Mouse (Mus musculus): Measurements from ENCODE around the gene Dcun1d2. TPM values are rescaled to one million over a fixed set of nuclear protein-coding genes. Genes with fewer than 3 reads are reported as not detected.

Gene Dcun1d2
- polyA plus RNA-seq, 1 experiment, result 54.7 TPM

- DNase-seq (ENCODE audit: extremely low spot score in 1 of 2, low spot score in 1 of 2), result no peak
These were observed 24.6 kb downstream of the Dcun1d2 start for GRCm38 (mm10) chr8:13263376-13263775.

DNA sequence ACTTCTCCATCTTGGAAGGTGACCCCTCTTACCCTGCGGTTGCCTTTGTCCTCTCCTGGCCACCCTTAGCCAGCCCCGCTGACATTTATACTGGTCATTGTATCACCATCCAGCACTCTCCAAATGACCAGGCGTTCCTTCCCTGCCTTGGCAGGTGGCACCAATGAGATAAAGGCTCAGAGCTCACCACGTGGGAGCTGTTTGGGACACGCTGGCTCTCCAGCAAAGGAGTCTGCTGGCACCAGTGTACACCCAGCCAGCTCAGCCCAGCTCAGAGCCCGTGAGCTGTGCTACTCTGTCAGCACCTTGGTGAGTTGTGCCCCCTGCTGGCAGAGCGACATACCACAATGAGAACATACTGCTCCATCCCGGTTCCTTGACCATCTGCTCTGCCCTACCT is 33.9 kb downstream of the Dcun1d2 start, which contains the start of gene Adprhl1:
Adprhl1 (minus strand) TSS at position 144 of the 400 bp plus-strand sequence.
- peak; percentile 28 to 84 for DNase-seq (ENCODE audit: extremely low spot score in 1 of 2, low spot score in 1 of 2)

- DNase-seq (ENCODE audit: extremely low spot score in 1 of 2, low spot score in 1 of 2), result no peak
These were observed 34.5 kb downstream of the Dcun1d2 start for GRCm38 (mm10) chr8:13253413-13253812.

DNA sequence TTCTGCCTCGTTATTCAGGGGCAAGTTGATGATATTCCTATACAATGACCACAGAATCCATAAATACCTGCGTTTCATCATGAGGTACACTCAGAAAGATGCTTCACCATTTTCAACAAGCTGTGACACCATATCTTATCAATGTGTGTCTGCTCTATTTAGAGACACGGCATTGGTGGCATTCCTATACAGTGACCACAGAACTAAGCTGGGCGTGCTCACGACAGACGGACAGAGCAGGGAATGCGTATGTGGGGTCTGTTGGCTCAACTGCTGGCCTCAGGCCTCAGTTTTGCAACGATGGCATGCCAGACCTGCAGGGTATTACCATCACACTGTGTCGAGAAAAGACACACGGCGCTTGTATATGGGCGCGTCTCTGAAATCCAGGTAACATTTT is 35.1 kb downstream of the Dcun1d2 start:
- no peak for DNase-seq (ENCODE audit: extremely low spot score in 1 of 2, low spot score in 1 of 2)

DNA sequence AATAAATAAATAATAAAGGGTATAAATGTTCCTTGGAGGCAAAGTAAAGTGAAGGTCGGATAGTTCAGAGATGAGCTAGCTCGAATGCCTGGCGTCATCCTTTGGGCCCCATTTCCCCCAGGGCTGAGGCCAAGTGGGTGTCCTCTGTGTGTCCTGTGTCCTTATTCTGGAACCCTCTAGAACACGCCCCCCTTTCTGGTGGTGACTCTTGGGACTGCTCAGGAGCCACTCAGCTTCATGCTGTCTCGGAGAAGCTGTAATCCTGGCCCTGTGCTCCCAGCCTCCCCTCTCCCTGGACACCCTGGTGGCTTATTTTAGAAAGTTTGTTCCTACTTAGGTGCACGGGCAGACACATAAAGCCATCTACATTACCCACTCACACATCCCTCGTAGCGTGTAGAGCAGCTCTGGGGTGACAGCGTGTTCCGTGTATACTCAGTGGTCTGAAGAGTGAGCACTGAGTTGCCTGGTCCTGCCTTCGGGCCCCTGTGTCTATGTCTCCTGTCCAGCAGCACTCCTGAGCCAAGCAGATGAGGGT is 43.5 kb downstream of the Dcun1d2 start:
- DNase-seq (ENCODE audit: extremely low spot score in 1 of 2, low spot score in 1 of 2), result no peak

DNA sequence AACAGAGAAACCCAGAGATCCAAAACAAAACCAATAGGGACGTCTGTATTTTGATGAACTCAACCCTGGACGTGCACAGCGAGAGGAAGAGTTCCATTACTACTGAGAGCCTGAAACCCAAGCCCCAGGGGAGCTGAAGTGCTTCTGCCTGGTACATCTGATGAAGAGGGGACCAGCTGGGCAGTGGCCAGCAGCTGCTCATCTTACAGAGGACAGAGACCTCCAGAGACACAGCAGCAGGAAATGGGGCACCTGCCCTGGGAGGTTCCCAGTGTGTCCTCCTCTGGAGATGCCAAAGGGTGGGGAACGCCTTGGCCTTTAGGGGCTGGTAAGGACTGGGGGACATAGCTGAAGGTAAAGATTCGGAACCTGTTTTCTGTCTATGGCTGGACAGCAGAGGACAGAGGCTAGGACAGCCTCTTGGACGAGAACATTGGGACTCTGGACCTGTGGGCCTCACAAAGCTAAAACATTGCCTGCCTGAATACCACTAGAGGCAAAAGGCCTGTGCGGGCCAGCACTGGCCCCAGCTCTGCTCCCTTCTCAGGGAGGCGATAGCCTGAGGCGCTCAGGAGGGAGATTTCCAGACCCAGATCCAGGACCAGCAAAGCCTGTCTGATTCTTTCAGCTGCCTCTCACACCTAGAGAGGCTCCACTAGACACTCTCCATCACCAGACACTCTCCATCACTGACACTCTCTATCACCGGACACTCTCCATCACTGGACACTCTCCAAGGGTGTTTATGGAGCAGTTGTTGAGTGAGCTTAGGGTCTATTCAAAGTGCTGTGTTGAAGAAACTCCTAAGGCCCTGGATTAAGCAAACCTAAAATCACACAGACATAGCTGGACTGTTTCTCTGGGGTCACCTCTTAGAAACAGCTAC is 44.7 kb downstream of the Dcun1d2 start:
- no peak for DNase-seq (ENCODE audit: extremely low spot score in 1 of 2, low spot score in 1 of 2)

DNA sequence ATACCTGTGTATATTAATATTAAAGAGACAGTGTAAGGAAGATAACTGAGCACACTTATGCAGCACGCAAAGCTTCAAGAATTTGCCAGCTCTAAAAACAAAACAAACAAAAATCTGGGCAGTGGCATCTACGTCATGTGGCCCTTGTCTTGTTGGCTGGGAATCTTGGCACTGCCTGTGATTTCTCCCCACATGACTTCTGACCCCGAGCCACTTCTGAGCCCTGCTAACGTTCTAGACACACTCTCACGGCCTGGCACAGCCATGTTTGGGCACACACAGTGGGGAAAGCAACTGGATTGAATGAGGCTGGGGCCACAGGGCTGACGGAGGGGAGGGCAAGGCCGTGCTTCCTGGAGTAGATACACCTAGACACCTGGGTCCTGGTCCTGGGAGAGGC is 47.2 kb downstream of the Dcun1d2 start:
- no peak for DNase-seq (ENCODE audit: extremely low spot score in 1 of 2, low spot score in 1 of 2)

GRCm38 (mm10) chr8:13240055-13240454 is 47.9 kb downstream of the Dcun1d2 start:
- no peak for DNase-seq (ENCODE audit: extremely low spot score in 1 of 2, low spot score in 1 of 2)

DNA sequence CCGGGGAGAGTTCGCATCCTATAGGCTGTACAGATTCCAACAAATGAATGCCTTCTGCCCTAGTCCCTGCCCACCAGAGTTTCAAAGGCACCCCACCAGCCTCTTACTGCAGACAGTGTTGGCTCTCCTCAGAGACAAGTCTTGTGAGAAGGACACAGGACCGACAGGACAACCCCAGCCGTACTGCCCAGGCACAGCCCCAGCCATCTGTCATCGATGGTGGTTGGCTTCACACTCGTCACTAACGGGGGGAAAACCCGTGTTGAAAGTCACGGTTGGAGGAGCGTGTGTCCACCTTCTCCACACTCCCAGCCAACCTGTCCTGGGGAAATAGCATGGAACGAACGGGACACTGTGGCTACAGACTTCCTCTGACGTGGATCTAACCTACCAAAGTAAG is 53.1 kb downstream of the Dcun1d2 start:
- no peak for DNase-seq (ENCODE audit: extremely low spot score in 1 of 2, low spot score in 1 of 2)

- no peak for DNase-seq (ENCODE audit: extremely low spot score in 1 of 2, low spot score in 1 of 2)
These were observed 57.5 kb downstream of the Dcun1d2 start for GRCm38 (mm10) chr8:13230471-13230870.

- DNase-seq (ENCODE audit: extremely low spot score in 1 of 2, low spot score in 1 of 2), result no peak
These were observed 58.1 kb downstream of the Dcun1d2 start for GRCm38 (mm10) chr8:13229802-13230201.

DNA sequence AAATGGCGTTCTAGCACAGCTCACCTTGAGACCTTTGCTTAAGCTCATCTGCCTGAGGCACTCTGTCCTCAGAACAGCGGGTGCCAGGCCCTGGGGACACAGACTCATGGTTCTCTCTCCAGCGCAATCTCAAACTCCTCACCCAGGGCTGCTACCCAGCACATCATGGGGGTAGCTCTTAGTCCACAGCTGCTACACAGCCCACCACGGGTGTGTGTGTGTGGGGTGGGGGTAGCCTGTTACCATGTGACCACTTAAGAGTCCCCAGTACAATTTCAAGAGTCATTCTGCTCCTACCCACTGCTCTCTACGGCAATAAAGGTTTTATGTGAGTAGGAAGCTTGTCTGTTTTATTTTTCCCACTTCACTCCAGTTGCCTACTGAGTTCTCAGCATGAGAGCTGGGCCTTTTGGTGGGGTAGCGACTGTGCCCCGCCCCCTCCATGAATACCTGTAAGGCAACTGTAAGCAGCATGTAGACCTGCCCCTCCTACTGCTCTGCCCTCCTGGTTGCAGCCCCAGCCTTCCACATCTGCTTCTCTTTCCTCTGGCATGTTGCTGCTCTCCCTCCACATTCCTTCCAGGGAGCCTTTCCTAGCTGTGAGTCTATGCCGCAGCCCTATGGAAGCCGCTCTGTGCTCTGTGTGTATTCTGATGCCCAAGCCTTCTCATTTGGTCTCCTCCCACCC is 58.9 kb downstream of the Dcun1d2 start:
- no peak for DNase-seq (ENCODE audit: extremely low spot score in 1 of 2, low spot score in 1 of 2)

GRCm38 (mm10) chr8:13227184-13227583 is 60.7 kb downstream of the Dcun1d2 start:
- DNase-seq (ENCODE audit: extremely low spot score in 1 of 2, low spot score in 1 of 2), result no peak

- DNase-seq (ENCODE audit: extremely low spot score in 1 of 2, low spot score in 1 of 2), result peak in 1 of 2 experiments; percentile 42
These were observed 61.6 kb downstream of the Dcun1d2 start for GRCm38 (mm10) chr8:13226288-13226687.

GRCm38 (mm10) chr8:13224426-13224825 is 63.5 kb downstream of the Dcun1d2 start:
- no peak for DNase-seq (ENCODE audit: extremely low spot score in 1 of 2, low spot score in 1 of 2)

- DNase-seq (ENCODE audit: extremely low spot score in 1 of 2, low spot score in 1 of 2), result no peak
These were observed 69.5 kb downstream of the Dcun1d2 start for GRCm38 (mm10) chr8:13218441-13218840.

DNA sequence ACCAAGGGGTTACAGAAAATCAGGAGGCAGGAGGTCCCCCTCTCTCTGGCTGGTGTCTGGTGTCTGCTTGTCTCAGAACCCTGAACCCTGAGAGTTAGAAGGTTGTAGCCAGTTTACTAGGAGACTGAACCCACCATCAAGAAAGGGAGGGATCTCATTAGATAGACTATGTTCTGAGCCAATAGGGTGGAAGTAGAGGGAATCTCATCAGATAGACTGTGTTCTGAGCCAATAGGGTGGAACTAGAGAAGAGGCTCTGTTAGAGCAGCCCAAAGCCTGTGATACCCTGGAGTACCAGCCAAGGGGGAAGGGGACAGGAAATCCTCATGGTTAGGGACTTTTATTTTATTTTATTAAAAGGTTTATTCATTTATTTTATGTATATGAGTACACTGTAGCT is 69.9 kb downstream of the Dcun1d2 start:
- no peak for DNase-seq (ENCODE audit: extremely low spot score in 1 of 2, low spot score in 1 of 2)

DNA sequence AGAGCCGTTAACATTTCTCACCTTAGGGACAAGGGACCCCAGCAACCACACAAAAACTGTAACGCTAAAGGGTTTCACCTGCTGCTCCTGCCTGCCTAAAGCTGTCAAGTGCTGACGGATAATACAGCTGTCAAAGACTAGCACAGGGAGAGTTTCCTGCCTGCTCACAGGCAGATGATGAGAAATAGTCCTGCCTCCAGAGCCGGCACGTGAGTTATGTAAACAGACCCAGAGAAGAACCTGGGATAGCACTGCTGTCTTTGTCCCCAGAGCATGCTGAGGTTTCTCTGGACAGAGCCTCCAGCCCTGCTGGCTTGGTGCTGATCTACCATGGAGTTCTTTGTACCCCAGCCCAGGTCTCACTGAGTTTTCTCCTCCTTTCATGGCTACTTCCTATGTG is 70.8 kb downstream of the Dcun1d2 start:
- DNase-seq (ENCODE audit: extremely low spot score in 1 of 2, low spot score in 1 of 2), result no peak

DNA sequence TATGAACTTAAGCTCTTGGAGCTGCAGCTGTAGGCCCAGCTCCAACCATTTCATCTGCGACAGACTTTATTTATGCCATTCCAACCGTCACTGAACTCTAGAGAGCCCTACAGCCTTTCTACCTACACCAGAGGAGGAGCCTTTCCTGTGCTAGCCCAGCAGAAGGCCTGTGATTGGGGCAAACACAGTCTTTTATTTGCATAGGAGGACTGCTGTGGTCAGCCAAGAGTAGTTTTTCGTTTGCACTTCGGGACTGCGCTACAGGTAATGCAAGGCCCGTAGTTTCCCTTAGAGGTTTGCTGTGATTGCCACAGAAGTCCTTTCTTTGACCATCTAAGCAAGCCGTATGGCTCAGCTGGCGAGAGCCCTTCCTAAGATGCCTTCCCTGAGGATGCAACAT is 71.5 kb downstream of the Dcun1d2 start:
- DNase-seq (ENCODE audit: extremely low spot score in 1 of 2, low spot score in 1 of 2), result no peak

GRCm38 (mm10) chr8:13213479-13214268 is 74.3 kb downstream of the Dcun1d2 start:
- peak; percentile 70 to 94 for DNase-seq (ENCODE audit: extremely low spot score in 1 of 2, low spot score in 1 of 2)

DNA sequence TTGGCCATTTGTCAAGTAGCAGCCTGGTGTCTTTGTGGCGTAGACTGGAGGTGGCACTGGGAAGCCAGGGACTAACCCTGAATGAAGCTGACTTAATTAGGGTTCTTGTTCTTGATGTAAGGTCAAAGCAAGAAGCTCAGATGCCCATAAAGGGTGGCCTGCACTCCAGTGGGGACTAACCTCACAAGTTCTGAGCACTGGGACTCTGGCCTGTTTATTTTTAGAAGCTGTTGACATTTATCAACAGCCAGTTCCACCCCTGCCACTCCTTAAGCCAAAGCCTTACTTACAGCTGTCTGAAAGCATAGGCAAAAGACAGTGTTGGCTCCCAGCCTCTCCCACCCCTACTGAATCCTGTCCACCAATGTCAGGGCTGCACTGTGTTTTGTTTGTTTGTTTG is 78.2 kb downstream of the Dcun1d2 start:
- no peak for DNase-seq (ENCODE audit: extremely low spot score in 1 of 2, low spot score in 1 of 2)

All from frontal cortex, adult 2 months (tissue).